Mouse (Mus musculus) limb, embryonic 14.5 days (tissue): Measurements from ENCODE around the gene Coro6. TPM values are rescaled to one million over a fixed set of nuclear protein-coding genes. Genes with fewer than 3 reads are reported as not detected.

ENCODE experiments used
- ATAC-seq: fragments of 200-750 bp; cut with Nextera tagmentation; 2 replicates; pipeline ENCODE4 v1.8.0; 2017; ENCODE audit warnings: low read depth, moderate number of reproducible peaks, moderate TSS enrichment; ENCODE audit not compliant: low FRiP score
- DNase-seq: peaks from one replicate; pipeline ENCODE4 v3.0.0-alpha.2; 2015; ENCODE audit warnings: low spot score
- H3K27ac ChIP-seq: fragments of 300-500 bp; sonication (generic); replicated peaks from 2 replicates; pipeline ENCODE4 v1.5.1; 2014; ENCODE audit warnings: low read depth, mild to moderate bottlenecking, low read length, moderate library complexity, mixed read lengths
- H3K27me3 ChIP-seq: fragments of 300-500 bp; sonication (generic); 2 replicates; pipeline ENCODE4 v1.6.1; 2014; ENCODE audit warnings: low read length, mixed read lengths; ENCODE audit not compliant: control insufficient read depth, insufficient read depth
- H3K36me3 ChIP-seq: fragments of 300-500 bp; sonication (generic); 2 replicates; pipeline ENCODE4 v1.6.1; 2014; ENCODE audit warnings: mild to moderate bottlenecking, low read length, moderate library complexity, mixed read lengths; ENCODE audit not compliant: control insufficient read depth, insufficient read depth
- H3K4me1 ChIP-seq: fragments of 300-500 bp; sonication (generic); 2 replicates; pipeline ENCODE4 v1.6.1; 2014; ENCODE audit warnings: antibody characterized with exemption, low read length, mixed read lengths; ENCODE audit not compliant: control insufficient read depth, insufficient read depth
- H3K4me2 ChIP-seq: fragments of 300-500 bp; sonication (generic); replicated peaks from 2 replicates; pipeline ENCODE4 v1.6.1; 2014; ENCODE audit warnings: low read depth, mild to moderate bottlenecking, low read length, moderate library complexity; ENCODE audit not compliant: severe bottlenecking
- H3K4me3 ChIP-seq: fragments of 300-500 bp; sonication (generic); replicated peaks from 2 replicates; pipeline ENCODE4 v1.5.1; 2014; ENCODE audit warnings: low read length
- H3K9ac ChIP-seq: fragments of 300-500 bp; sonication (generic); 2 replicates; pipeline ENCODE4 v1.6.1; 2014; ENCODE audit warnings: mild to moderate bottlenecking, low read depth, low read length, moderate library complexity; ENCODE audit not compliant: severe bottlenecking
- H3K9me3 ChIP-seq: fragments of 300-500 bp; sonication (generic); 2 replicates; pipeline ENCODE4 v1.6.1; 2016; ENCODE audit warnings: low read length; ENCODE audit not compliant: control insufficient read depth
- POLR2A ChIP-seq: fragments of 200-500 bp; IDR thresholded peaks from 2 replicates; pipeline ENCODE4 v1.8.0; 2012; ENCODE audit warnings: inconsistent platforms, mild to moderate bottlenecking, moderate library complexity, borderline replicate concordance; ENCODE audit not compliant: insufficient read depth, insufficient read length; ENCODE audit errors: extremely low read depth
- WGBS: fragments of 180-500 bp; shearing (Covaris S2); extraction: QIAGEN DNeasy Blood & Tissue Kit; methylation state at CpG from one replicate; pipeline ENCODE4 v1.1.7; 2014; 5-methylcytosine and 5-hydroxymethylcytosine counted together
- polyA plus RNA-seq, 2 experiments: library from polyadenylated mRNA; depleted of rRNA in 1 of 2; stranded (reverse) in 1 of 2; unstranded in 1 of 2; fragments of >200 nt; fragmentation: Nextera tagmentation in 1 of 2; extraction: Ambion mirVana in 1 of 2; gene quantifications; 2 replicates each; pipeline versions ENCODE4 v1.2.1 to v1.2.3; 2012 to 2014

The Coro6 gene
- polyA plus RNA-seq, 2 experiments, result 2.3 to 10.5 TPM

GRCm38 (mm10) chr11:77485229-77485628, 23.0 kb downstream of the Coro6 start:
- TF ChIP-seq POLR2A, result no peak
- Histone ChIP-seq H3K9ac (no peak overlapping the region), H3K36me3 (0 out of 2 replicates have a peak, but pooled peaks cover 3% of the 10 kb centered on the region), H3K27me3 (no peaks in the 10 kb centered on the region), H3K4me2 (peak overlapping the region; percentile 34), H3K4me1 (peaks cover 46% of the 10 kb centered on the region), H3K27ac (peak overlapping the region; percentile 65; the same call in 1 of the 2 replicates), H3K9me3 (no peaks in the 10 kb centered on the region), H3K4me3 (no peak overlapping the region)
- ATAC-seq, result no peak; the same call in 1 of the 2 replicates
- 18% methylated on average over 6 of the region's 6 CpGs for WGBS
- peak; percentile 63 for DNase-seq

- 0 out of 2 replicates have a peak, but pooled peaks cover 3% of the 10 kb centered on the region for H3K36me3 ChIP-seq
- H3K4me3 ChIP-seq, result no peak overlapping the region
- H3K9me3 ChIP-seq, result no peaks in the 10 kb centered on the region
- DNase-seq, result peak; percentile 48
- ATAC-seq, result no peak
- no peak overlapping the region for H3K27ac ChIP-seq
- H3K9ac ChIP-seq, result no peak overlapping the region
- no peaks in the 10 kb centered on the region for H3K27me3 ChIP-seq
- 0 out of 2 replicates have a peak overlapping the region, but pooled peaks have one; percentile 7 for H3K4me2 ChIP-seq
- 42% methylated on average over 5 of the region's 5 CpGs for WGBS
- H3K4me1 ChIP-seq, result peaks cover 53% of the 10 kb centered on the region
- TF ChIP-seq POLR2A, result no peak
Observed at GRCm38 (mm10) chr11:77486798-77487197, 24.6 kb downstream of the Coro6 start.

GRCm38 (mm10) chr11:77488771-77489581, 26.8 kb downstream of the Coro6 start:
- peak overlapping the region; percentile 86 for H3K9ac ChIP-seq
- peak overlapping the region; percentile 52; the same call in 1 of the 2 replicates for H3K27ac ChIP-seq
- DNase-seq, result no peak
- no peaks in the 10 kb centered on the region for H3K9me3 ChIP-seq
- no peaks in the 10 kb centered on the region for H3K27me3 ChIP-seq
- TF ChIP-seq POLR2A, result no peak
- WGBS, result 2% methylated on average over 28 of the region's 55 CpGs
- peak overlapping the region; percentile 80 for H3K4me3 ChIP-seq
- ATAC-seq, result no peak
- 0 out of 2 replicates have a peak, but pooled peaks cover 3% of the 10 kb centered on the region for H3K36me3 ChIP-seq
- H3K4me2 ChIP-seq, result peak overlapping the region; percentile 95
- peaks cover 60% of the 10 kb centered on the region for H3K4me1 ChIP-seq

- DNase-seq (peak; percentile 84), ATAC-seq (0 out of 2 replicates have a peak, but pooled peaks have one; percentile 17)
- H3K4me3 ChIP-seq, result peak within 1 kb of the TSS; percentile 80
- no peaks in the 10 kb centered on the region for H3K9me3 ChIP-seq
- peaks cover 64% of the 10 kb centered on the region for H3K4me1 ChIP-seq
- WGBS, result 1% methylated on average over 27 of the region's 87 CpGs
- H3K4me2 ChIP-seq, result peak within 1 kb of the TSS; percentile 95
- peak within 1 kb of the TSS; percentile 52 for H3K27ac ChIP-seq
- H3K9ac ChIP-seq, result peak within 1 kb of the TSS; percentile 86
- no peak for TF ChIP-seq POLR2A
- H3K27me3 ChIP-seq, result no peaks in the 10 kb centered on the region
- H3K36me3 ChIP-seq, result 0 out of 2 replicates have a peak, but pooled peaks cover 3% of the 10 kb centered on the region
Observed at GRCm38 (mm10) chr11:77489591-77490235, 27.5 kb downstream of the Coro6 start, which contains the start of gene Ankrd13b. Gene Ankrd13b (minus strand): TSS chr11:77489678.

- WGBS, result 67% methylated on average over 6 of the region's 6 CpGs
- no peak for TF ChIP-seq POLR2A
- DNase-seq (no peak), ATAC-seq (no peak)
- Histone ChIP-seq H3K9ac (no peak overlapping the region), H3K27ac (peak overlapping the region; percentile 80), H3K27me3 (no peaks in the 10 kb centered on the region), H3K9me3 (no peaks in the 10 kb centered on the region), H3K36me3 (0 out of 2 replicates have a peak, but pooled peaks cover 3% of the 10 kb centered on the region), H3K4me3 (peak overlapping the region; percentile 80), H3K4me2 (peak overlapping the region; percentile 95), H3K4me1 (peaks cover 64% of the 10 kb centered on the region)
Observed at GRCm38 (mm10) chr11:77490451-77490850, 28.2 kb downstream of the Coro6 start.
